Mouse (Mus musculus) thymus, postnatal 14 days (tissue): Measurements from ENCODE around the gene Ptov1.

Source experiments
- DNase-seq: peaks from one replicate; pipeline ENCODE4 v3.0.0; 2021

Gene Ptov1

GRCm38 (mm10) chr7:44856265-44856916, 13.2 kb downstream of the Ptov1 start:
- DNase-seq = peak; percentile 62

- peak; percentile 56 for DNase-seq
These were observed 14.6 kb downstream of the Ptov1 start for GRCm38 (mm10) chr7:44855036-44855435.

- DNase-seq = peak; percentile 85
These were observed 15.1 kb downstream of the Ptov1 start for GRCm38 (mm10) chr7:44854356-44855031.

- DNase-seq = peak; percentile 40
These were observed 15.8 kb downstream of the Ptov1 start for GRCm38 (mm10) chr7:44853596-44854355.

GRCm38 (mm10) chr7:44853065-44853464, 16.5 kb downstream of the Ptov1 start:
- DNase-seq = no peak

- no peak for DNase-seq
These were observed 17.1 kb downstream of the Ptov1 start for GRCm38 (mm10) chr7:44852259-44853027.

- DNase-seq = no peak
These were observed 17.9 kb downstream of the Ptov1 start for GRCm38 (mm10) chr7:44851625-44852234.

GRCm38 (mm10) chr7:44850789-44851624, 18.6 kb downstream of the Ptov1 start:
- DNase-seq = no peak

- DNase-seq = peak; percentile 85
These were observed 19.4 kb downstream of the Ptov1 start for GRCm38 (mm10) chr7:44850146-44850545.

- DNase-seq = peak; percentile 93
These were observed 20.0 kb downstream of the Ptov1 start for GRCm38 (mm10) chr7:44849416-44850111.

- DNase-seq = peak; percentile 98
These were observed 20.8 kb downstream of the Ptov1 start, which contains the start of the genes Akt1s1 and Tbc1d17 for GRCm38 (mm10) chr7:44848561-44849415. Gene Akt1s1 (plus strand): TSS chr7:44848991. Gene Tbc1d17 (minus strand): TSS chr7:44849079.

- no peak for DNase-seq
These were observed 21.8 kb downstream of the Ptov1 start for GRCm38 (mm10) chr7:44847772-44848171.

- DNase-seq = no peak
These were observed 22.8 kb downstream of the Ptov1 start for GRCm38 (mm10) chr7:44846804-44847203.

- no peak for DNase-seq
These were observed 24.6 kb downstream of the Ptov1 start for GRCm38 (mm10) chr7:44845006-44845405.

- no peak for DNase-seq
These were observed 27.6 kb downstream of the Ptov1 start for GRCm38 (mm10) chr7:44841825-44842463.

GRCm38 (mm10) chr7:44840426-44840825, 29.2 kb downstream of the Ptov1 start:
- no peak for DNase-seq

GRCm38 (mm10) chr7:44839491-44840191, 29.9 kb downstream of the Ptov1 start:
- peak; percentile 58 for DNase-seq

GRCm38 (mm10) chr7:44839171-44839490, 30.5 kb downstream of the Ptov1 start:
- DNase-seq = no peak

- DNase-seq = no peak
These were observed 31.5 kb downstream of the Ptov1 start for GRCm38 (mm10) chr7:44838073-44838472.
